Mouse (Mus musculus) megakaryocyte-erythroid progenitor cell, adult 5-6 weeks (primary cell): Measurements from ENCODE around the gene Rgs19. TPM values are rescaled to one million over a fixed set of nuclear protein-coding genes. Genes with fewer than 3 reads are reported as not detected.
A peak's percentile ranks its signal among the peaks of the same experiment; 100 is the strongest.

Source experiments
- ATAC-seq: replicated peaks from 2 replicates; pipeline ENCODE4 v1.8.0; 2016; ENCODE audit warnings: mild to moderate bottlenecking, inconsistent platforms; ENCODE audit not compliant: severe bottlenecking, poor library complexity, low FRiP score, low TSS enrichment
- total RNA-seq, 2 experiments: library from RNA; stranded (forward) in 1 of 2; stranded (reverse) in 1 of 2; fragments of 200-1000, 215-1000 nt in 1 of 2; fragments of >200 nt in 1 of 2; fragmentation: Nextera tagmentation in 1 of 2; gene quantifications; 2 replicates each; pipeline ENCODE4 v1.2.3; 2014 to 2017

The Rgs19 gene
- total RNA-seq, 2 experiments from 2014 or later: 23.7 to 55.6 TPM

DNA sequence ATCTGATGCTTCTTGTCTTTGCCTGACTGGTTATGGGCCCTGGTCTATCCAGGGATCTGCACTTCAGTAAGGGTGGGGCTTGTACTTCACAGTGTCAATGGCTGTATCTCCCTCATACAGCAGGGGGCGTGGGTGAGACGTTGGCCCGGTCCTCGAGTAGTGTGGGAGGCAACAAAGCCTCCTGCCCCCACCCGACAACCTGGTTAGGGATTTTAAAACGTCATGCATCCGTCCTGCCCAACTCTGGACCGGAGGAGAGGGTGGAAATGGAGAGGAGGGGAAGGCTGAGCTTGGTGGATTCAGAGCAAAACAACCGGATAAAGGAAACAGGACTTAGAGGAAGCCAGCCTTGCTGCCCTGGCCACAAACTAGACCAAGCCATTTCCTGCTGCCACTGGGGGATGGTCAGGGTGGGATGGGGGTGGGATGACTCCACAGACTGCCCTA is 34.1 kb downstream of the Rgs19 start:
- peak; percentile 96 for ATAC-seq

DNA sequence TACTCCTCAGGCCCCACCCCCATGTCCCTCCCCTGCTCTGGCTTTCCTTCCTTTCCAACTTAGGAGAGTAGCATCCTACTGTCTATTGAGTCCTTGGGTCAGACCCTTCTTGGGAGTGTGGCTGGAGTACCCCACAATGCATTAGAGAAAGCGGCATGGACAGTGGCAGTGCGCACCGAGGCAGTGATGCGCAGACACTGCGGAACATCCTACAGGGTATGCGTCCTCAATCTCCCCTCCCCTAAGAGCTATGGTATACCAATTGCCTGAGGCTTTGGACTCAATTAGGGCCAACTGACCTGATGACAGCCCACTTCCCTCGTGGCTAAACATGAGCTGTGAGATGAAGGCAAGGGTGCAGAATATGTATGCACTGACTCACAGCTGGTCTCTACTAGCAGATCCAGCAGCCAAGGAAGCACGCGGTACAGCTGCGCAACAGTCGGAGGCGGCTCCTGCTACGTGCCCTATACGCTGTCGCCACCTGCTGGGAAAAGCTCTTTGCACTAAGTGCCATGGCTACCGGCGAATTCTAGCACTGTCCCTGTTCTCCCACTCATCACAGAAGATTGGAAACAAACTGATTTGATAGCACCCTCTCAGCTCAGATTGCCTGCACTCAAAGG is 34.7 kb downstream of the Rgs19 start:
- ATAC-seq: peak; percentile 77

DNA sequence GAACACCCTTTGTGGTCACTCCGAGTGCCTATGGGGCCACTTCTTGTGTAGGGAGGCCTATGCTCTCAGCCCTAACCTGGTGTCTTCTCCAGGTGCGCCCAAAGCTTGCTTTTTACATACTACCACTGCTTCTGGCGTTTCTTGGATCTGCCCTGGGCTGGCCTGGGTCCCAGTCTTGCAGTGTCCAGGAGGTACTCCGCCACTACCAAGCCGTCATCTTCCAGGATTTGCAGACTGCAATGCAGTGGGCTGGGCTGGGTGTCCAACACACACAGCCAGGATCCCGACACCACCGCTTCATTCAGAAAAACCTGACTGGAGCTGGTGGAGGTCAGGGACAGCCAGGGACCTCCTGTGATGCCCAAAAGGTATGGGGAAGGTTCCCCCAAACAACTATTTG is 35.2 kb downstream of the Rgs19 start:
- ATAC-seq: no peak

DNA sequence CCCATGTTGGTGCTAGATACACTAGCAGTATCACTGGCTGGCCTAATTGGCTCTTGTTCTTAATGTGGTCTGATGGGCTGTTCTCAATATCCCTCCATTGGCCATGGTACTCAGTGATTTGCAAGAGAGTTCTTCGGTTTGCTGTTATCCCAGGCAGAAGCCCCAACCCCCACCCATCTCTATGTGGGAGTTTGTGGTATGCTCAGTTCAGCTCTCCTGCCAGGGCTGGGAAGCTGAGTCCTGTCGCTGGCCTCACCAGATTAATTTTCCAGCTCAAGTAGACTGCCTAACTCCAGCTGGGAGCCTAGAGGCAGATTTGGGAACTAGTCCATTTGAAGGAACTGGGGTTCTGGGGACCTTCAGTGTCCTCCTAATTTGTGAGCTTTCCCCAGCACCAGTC is 36.3 kb downstream of the Rgs19 start:
- ATAC-seq: no peak

DNA sequence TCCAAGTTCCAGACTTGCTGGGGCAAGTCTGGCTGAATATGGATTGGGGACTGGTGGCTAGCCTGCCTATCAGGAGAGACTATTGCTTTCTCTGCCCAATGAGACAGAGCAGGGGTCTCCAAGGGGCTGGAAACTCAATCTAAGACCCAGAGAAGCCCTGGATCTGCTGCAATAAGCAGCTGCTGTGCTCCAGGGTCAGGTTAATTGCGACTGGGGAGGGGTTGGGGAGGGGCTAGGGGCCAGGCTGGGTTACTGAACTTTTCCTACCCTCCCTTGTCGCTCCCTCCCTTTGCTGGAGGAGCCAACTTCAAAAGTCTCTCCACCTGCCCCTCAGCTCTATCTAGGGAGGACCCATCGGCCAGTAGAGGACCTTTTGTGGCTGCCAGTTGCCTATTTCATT is 37.0 kb downstream of the Rgs19 start, which contains the start of gene Gm29797:
Gene Gm29797 (plus strand): TSS at position 301 of the 400 bp plus-strand sequence.
- ATAC-seq: no peak

DNA sequence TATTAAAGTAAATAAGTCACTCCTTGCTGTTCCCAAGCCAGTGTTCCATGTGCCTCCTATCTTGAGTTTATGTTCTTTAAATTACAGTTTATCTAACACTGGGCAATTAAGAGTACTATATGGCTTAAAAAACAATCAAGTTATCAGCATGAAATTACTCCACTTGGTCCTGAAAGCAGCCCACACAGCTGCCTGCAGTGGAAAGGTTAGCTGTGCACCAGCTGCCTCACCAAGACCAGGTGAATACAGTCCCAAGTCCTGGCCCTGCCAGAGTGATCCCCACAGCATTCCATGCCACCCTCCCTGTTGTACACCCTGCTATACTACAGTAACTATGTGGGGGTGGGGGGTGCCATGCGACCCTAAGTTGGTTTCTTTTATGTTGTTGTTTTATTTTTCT is 40.3 kb downstream of the Rgs19 start:
- ATAC-seq: no peak

DNA sequence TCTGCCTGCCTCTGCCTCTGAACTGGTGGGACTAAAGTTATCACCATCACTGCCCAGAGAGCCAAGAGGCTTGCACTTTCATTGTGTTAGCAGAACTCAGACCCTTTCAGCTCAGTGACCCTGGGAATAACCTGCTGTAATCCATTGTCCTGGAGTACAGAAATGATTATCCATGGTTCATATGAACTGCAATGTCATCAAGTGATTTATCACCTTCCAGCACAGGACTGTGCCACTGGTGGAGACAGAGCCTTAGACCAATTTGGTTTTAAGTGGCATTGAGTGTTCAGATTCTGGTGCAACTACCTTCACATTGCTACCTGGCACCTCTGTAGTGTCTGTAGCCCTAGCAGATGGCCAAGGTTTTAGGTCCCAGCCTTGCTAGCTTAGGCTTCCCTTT is 40.7 kb downstream of the Rgs19 start:
- ATAC-seq: no peak

DNA sequence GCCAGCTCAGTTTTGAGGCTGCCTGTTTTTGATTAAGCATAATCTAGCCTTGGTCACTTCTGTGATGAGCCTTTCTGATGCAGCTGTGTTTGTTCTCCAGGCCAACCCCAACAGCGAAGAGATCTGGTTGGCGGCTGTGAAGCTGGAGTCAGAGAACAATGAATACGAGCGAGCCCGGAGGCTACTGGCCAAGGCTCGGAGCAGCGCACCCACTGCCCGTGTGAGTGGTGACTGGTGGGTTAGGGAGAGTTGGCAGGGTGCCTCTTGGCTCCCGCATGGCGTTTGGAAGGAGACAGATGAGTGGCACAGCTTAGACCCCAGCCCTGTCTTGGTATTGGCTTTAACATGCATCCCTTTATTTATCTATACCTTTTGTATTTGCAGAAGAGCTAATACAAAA is 44.9 kb downstream of the Rgs19 start:
- ATAC-seq: no peak

DNA sequence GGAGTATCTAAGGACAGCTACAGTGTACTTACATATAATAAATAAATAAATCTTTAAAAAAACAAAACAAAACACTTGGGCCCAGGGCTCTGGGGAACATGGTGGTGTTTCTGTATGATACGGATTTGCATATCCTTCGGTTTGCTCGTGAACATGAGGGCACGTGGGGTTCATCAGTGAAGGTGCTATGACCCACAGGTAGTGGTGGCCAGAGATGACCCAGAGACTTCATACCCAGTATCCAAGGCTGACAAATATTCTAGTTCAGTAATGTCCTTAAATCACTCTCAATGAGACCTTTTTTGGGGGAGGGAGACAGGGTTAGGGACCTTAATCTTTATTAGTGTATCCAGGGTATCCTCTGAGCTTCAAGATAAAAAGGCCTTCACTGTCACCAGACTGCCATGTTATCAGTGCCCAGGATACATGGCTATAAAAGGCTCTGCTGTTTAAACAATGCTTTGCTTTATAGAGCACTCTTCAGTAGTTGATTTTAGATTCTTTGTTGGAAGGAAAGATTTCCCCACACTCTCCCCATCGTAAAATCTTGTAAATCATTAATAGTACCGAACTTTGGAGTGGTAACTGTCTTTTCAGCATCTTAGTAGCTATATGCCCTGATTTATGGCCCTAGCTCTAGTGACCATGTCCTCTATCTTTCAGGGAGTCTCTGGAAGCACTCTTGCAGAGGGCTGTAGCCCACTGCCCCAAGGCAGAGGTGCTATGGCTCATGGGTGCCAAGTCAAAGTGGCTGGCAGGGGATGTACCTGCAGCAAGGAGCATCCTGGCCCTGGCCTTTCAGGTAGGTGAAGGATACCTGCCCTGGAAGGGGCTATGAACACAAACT is 46.9 kb downstream of the Rgs19 start:
- no peak for ATAC-seq

DNA sequence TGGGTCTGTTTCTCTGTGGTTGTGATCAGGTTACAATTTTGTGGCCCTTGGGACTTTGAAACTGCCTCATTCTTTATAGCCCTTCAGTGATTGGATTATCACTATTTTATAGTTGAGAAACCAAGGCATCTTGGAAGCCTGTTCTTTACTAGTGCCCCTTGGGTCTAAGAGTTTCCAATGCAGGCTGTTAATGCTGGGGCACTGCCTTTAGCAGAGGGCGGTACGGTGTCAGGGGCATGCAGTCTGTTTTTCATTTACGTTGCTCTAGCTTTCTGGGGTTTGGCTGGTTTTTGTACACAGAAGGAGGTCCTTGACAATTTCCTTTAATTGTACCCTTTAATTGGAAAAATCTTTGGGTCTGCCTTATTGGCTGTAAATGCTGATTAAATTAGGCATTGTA is 48.1 kb downstream of the Rgs19 start:
- no peak for ATAC-seq

DNA sequence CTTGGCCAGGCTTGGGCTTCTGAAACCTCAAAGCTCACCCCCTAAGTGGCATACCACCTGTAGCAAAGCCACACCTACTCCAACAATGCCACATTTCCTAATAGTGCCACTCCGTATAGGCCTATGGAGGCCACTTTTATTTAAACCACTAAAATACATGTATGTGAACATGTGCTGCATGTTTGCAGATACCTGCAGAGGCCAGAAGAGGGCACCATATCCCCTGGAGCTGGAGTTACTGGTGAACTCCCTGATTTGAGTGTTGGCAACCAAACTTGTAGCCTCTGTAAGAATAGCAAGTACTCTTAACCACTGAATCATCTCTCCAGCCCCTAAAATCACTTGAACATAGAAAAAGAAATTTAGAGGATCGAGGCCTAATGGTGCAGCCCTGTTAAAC is 49.4 kb downstream of the Rgs19 start:
- ATAC-seq: peak; percentile 73

Other genes starting within 250 kb of the Rgs19 start
- 22.8 and 38.7 TPM in 2 replicates for gene Zbtb46, start 234.6 kb downstream of the Rgs19 start, total RNA-seq (2014; fragmentation: Nextera tagmentation)
- 22.3 and 33.5 TPM in 2 replicates for gene Zbtb46, start 234.6 kb downstream of the Rgs19 start, total RNA-seq (2017)
- not detected in 2 replicates for gene Abhd16b, start 200.8 kb downstream of the Rgs19 start, total RNA-seq (2014; fragmentation: Nextera tagmentation)
- gene Abhd16b, start 200.8 kb downstream of the Rgs19 start, total RNA-seq (2017): not detected in 2 replicates
- 65.2 and 70.9 TPM in 2 replicates for gene Tpd52l2, start 196.8 kb downstream of the Rgs19 start, total RNA-seq (2014; fragmentation: Nextera tagmentation)
- gene Tpd52l2, start 196.8 kb downstream of the Rgs19 start, total RNA-seq (2017): 106 and 151 TPM in 2 replicates
- gene Dnajc5, start 173.5 kb downstream of the Rgs19 start, total RNA-seq (2014; fragmentation: Nextera tagmentation): 38.6 and 48.6 TPM in 2 replicates
- 34.9 and 38.1 TPM in 2 replicates for gene Dnajc5, start 173.5 kb downstream of the Rgs19 start, total RNA-seq (2017)
- 102 and 114 TPM in 2 replicates for gene Uckl1, start 109.1 kb downstream of the Rgs19 start, total RNA-seq (2014; fragmentation: Nextera tagmentation)
- 42.3 and 65.4 TPM in 2 replicates for gene Uckl1, start 109.1 kb downstream of the Rgs19 start, total RNA-seq (2017)
- 31.2 and 40.7 TPM in 2 replicates for gene Prpf6, start 102.1 kb downstream of the Rgs19 start, total RNA-seq (2014; fragmentation: Nextera tagmentation)
- gene Prpf6, start 102.1 kb downstream of the Rgs19 start, total RNA-seq (2017): 95.2 and 125 TPM in 2 replicates
- 43.1 and 46.6 TPM in 2 replicates for gene Zfp512b, start 101.2 kb downstream of the Rgs19 start, total RNA-seq (2014; fragmentation: Nextera tagmentation)
- 7.1 and 21.9 TPM in 2 replicates for gene Zfp512b, start 101.2 kb downstream of the Rgs19 start, total RNA-seq (2017)
- gene Samd10, start 94.8 kb downstream of the Rgs19 start, total RNA-seq (2014; fragmentation: Nextera tagmentation): 1.6 and 3.5 TPM in 2 replicates
- gene Samd10, start 94.8 kb downstream of the Rgs19 start, total RNA-seq (2017): 0.80 and 2.5 TPM in 2 replicates
- gene Gm29797, start 36.9 kb downstream of the Rgs19 start, total RNA-seq (2014; fragmentation: Nextera tagmentation): not detected in 2 replicates
- gene Gm29797, start 36.9 kb downstream of the Rgs19 start, total RNA-seq (2017): not detected in 2 replicates
- not detected in 2 replicates for gene Sox18, start 22.3 kb downstream of the Rgs19 start, total RNA-seq (2014; fragmentation: Nextera tagmentation)
- gene Sox18, start 22.3 kb downstream of the Rgs19 start, total RNA-seq (2017): not detected in 2 replicates
- 8.2 and 9.0 TPM in 2 replicates for gene Tcea2, start 13.7 kb downstream of the Rgs19 start, total RNA-seq (2014; fragmentation: Nextera tagmentation)
- gene Tcea2, start 13.7 kb downstream of the Rgs19 start, total RNA-seq (2017): 3.4 and 4.5 TPM in 2 replicates
- not detected in 2 replicates for gene Lkaaear1, start 4.5 kb upstream of the Rgs19 start, total RNA-seq (2014; fragmentation: Nextera tagmentation)
- not detected in 2 replicates for gene Lkaaear1, start 4.5 kb upstream of the Rgs19 start, total RNA-seq (2017)
- 0.90 TPM in 1 of 2 replicates, not detected in the other for gene Oprl1, start 21.0 kb upstream of the Rgs19 start, total RNA-seq (2014; fragmentation: Nextera tagmentation)
- not detected in 2 replicates for gene Oprl1, start 21.0 kb upstream of the Rgs19 start, total RNA-seq (2017)
- gene Myt1, start 69.4 kb upstream of the Rgs19 start, total RNA-seq (2014; fragmentation: Nextera tagmentation): not detected in 2 replicates
- gene Myt1, start 69.4 kb upstream of the Rgs19 start, total RNA-seq (2017): not detected in 2 replicates
- gene Pcmtd2, start 143.9 kb upstream of the Rgs19 start, total RNA-seq (2014; fragmentation: Nextera tagmentation): 19.3 and 40.0 TPM in 2 replicates
- 29.8 and 33.1 TPM in 2 replicates for gene Pcmtd2, start 143.9 kb upstream of the Rgs19 start, total RNA-seq (2017)
- 31.7 TPM in 2 replicates for gene Polr3k, start 170.4 kb upstream of the Rgs19 start, total RNA-seq (2014; fragmentation: Nextera tagmentation)
- gene Polr3k, start 170.4 kb upstream of the Rgs19 start, total RNA-seq (2017): 37.6 and 39.4 TPM in 2 replicates